Mouse (Mus musculus): ENCODE results near the gene Ptpn21.

DNA sequence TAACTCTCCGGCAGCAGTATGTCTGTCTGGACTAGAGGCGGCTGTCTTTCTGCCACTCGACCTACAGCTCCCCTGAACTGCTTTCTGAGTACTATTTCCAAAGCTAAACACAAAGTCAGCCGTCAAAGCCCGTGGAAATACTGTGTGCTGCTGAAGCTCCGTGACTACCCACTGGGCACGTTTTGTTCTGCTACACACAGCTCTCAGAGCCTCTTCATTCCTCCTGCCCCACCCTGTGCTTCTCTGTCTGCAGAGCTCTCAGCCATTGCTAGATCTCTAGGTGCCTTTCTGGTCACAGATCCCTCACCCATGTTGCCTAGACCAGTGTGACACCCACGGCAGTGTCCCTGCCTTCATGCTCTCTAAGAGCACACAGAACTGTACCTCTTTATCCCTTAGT, 47.0 kb downstream of the Ptpn21 start:
- TF ChIP-seq CTCF (IDR thresholded peaks at IDR 0.05; ENCODE audit: low read depth, low read length): no peak
- TF ChIP-seq POLR2A (IDR thresholded peaks at IDR 0.05; ENCODE audit: borderline replicate concordance, low read depth, low read length): no peak

All from bone marrow macrophage, adult 2 months (primary cell).